Mouse (Mus musculus) heart, postnatal 4 days (tissue): ENCODE measurements at regions not wholly inside any gene's neighbourhood (a gene's known extent, or its start where the extent isn't known, plus 50 kb on each side); places are given as distances from the start of the nearest gene placed in this dataset.

Experiments
- DNase-seq: peaks from one replicate; pipeline ENCODE4 v3.0.0; 2021

DNA sequence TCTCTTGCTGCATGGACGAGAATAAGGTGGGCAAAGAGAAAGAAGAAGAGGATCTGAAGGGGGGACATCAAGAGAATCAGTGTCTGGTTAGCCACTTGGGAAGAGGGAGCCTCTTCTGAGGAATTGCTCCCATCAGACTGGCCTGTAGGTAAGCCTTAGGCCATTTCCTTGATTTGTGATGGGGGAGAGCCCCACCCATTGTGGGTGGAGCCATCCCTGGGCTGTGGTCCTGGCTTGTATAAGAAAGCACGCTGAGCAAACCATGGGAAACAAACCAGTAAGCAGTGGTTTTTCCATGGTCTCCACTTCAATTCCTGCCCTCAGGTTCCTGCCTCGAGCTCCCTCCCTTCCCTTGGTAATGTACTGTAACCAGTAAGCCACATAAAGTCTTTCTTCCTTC is 57.7 kb upstream of the Sez6l start:
- no peak for DNase-seq

DNA sequence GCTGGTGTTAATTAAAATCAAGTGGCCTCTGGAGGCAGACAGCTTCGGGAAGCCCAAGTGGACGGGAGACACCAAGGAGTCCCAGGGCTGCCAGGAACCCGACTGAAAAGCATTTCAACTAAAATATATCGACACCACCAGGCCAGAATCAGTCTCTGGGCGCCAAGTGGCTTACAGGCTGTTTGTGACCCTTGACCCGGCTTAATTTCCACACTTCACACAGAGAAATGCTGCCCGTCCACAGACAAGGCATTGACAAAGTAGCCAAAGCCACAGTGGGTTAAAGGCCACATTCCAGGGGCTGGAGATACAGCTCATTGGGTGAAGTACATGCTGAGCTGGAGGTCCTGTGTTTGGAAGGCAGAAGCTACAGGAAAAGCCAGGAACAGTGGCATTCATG is 54.8 kb upstream of the Sez6l start:
- DNase-seq, result no peak

DNA sequence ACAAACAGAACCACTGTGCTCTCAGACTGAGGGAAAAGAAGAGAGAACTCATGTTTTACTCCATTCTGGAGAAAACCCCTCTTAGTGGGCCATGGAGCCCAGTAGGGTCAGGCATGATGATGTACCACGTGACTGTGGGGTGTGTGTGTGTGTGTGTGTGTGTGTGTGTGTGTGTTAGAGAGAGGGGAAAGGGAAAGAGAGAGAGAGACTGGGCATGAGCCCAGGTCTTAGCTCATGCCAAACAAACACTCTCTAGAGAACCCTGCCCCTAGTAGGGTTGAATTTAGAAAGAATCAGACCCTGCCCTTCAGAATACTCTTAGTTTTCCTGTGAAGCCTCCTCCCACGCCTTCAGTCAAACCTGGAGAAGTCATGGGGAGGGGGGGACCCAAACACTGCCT is 52.7 kb upstream of the Sez6l start:
- DNase-seq, result peak; percentile 34

DNA sequence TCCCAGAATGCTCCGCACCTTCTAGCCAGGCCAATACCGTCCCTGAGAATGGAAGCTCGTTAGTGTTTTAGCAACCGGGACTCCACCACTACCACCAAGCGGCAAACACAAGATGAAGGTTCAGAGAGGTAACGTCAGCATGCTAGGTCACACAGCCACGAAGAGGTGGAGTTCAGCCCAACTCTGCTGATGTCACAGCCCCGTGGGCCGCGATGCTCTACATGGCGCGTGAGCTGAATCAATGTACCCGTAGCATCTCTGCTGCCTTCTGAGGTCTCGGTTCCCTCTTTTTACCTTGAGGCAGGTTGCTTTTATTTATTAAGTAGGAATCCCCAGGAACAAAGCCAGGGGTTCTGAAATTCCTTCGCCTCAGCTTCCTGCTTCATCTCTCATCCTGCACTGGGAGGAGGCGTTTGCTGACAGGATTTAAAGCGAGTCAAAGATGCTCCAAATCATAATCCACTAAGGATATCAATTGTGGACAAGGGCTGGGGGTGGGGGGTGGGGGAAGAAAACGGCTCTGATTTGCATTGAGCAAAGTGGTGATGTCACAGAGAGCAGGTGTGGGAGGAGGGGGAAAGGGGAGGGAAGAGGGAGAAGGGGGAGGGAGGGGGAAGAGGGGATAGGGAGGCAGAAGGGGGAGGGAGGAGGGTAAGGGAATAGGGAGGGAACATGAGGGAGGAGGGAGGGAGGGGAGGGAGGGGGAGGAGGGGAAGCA is 51.2 kb upstream of the Sez6l start:
- DNase-seq, result no peak

DNA sequence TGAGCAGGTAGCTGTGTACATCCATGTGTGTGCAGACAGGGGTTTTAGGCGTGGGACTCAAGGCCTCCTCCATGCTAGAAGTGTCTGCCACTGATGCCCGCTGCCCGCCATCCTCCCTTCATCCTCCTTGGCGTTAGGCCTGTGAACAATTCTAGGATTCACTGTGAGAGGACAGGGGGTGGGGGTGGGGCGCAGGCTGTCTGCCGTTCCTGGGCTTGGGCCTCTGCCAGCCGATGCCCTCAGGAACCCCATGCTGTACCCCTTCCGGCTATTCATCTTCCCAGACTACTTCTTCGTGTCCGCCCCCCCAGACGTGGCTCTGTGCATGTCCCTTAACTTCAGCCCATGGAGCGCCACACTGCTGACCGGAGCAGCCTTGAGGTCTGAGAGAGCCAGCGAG is 50.3 kb upstream of the Sez6l start:
- DNase-seq, result no peak
